Mouse (Mus musculus): ENCODE data around the gene Zfp989. TPM values are rescaled to one million over a fixed set of nuclear protein-coding genes. Genes with fewer than 3 reads are reported as not detected.
"Not testable (repeated sequence)": the region's sequence is repeated elsewhere in the genome, so short reads cannot be mapped to it uniquely, and the experiment has no call there.

Zfp989 gene
- 0.45 TPM in 1 of 2 replicates, not detected in the other for polyA plus RNA-seq (2015; fragmentation: Nextera tagmentation; extraction: Ambion mirVana)

GRCm38 (mm10) chr4:146971757-146972156, at the start of gene Zfp989:
Zfp989 (plus strand) TSS chr4:146971976.
- H3K36me3 ChIP-seq; H3K9me3 ChIP-seq; H3K4me1 ChIP-seq (replicated peaks); H3K9ac ChIP-seq; ATAC-seq (ENCODE audit: low read depth); H3K27me3 ChIP-seq; H3K4me2 ChIP-seq; H3K4me3 ChIP-seq; H3K27ac ChIP-seq (replicated peaks): not testable (repeated sequence)
- WGBS = 76% methylated on average over 5 of the region's 5 CpGs

GRCm38 (mm10) chr4:146932311-146933082, 39.3 kb upstream of the Zfp989 start:
- Histone ChIP-seq H3K4me1 (replicated peaks) (no peaks in the 10 kb centered on the region), H3K4me2 (peak overlapping the region; percentile 45), H3K36me3 (no peaks in the 10 kb centered on the region), H3K4me3 (peak overlapping the region; percentile 33), H3K9ac (no peak overlapping the region), H3K9me3 (peaks cover 21% of the 10 kb centered on the region), H3K27me3 (peaks cover 8% of the 10 kb centered on the region; the same call in 1 of the 2 replicates), H3K27ac (replicated peaks) (no peak overlapping the region)
- peak; percentile 81 for ATAC-seq (ENCODE audit: low read depth)
- 8% methylated on average over 77 of the region's 77 CpGs for WGBS

GRCm38 (mm10) chr4:146941691-146942090, 30.1 kb upstream of the Zfp989 start:
- H3K27me3 ChIP-seq; H3K9ac ChIP-seq; H3K4me1 ChIP-seq (replicated peaks); H3K36me3 ChIP-seq; H3K4me3 ChIP-seq; H3K4me2 ChIP-seq; ATAC-seq (ENCODE audit: low read depth); H3K27ac ChIP-seq (replicated peaks): not testable (repeated sequence)
- WGBS = 62% methylated on average over 32 of the region's 32 CpGs
- H3K9me3 ChIP-seq = peaks cover 18% of the 10 kb centered on the region

GRCm38 (mm10) chr4:146976581-146976980, 4.8 kb downstream of the Zfp989 start:
- WGBS = 12% methylated on average over 2 of the region's 2 CpGs
- not testable (repeated sequence) for H3K4me3 ChIP-seq

GRCm38 (mm10) chr4:147018400-147018799, 46.6 kb downstream of the Zfp989 start:
- not testable (repeated sequence) for H3K36me3 ChIP-seq; H3K9ac ChIP-seq; H3K27ac ChIP-seq (replicated peaks); H3K4me1 ChIP-seq (replicated peaks); H3K4me3 ChIP-seq; H3K9me3 ChIP-seq; H3K27me3 ChIP-seq; ATAC-seq (ENCODE audit: low read depth); H3K4me2 ChIP-seq
- WGBS = no CpG with 5 or more reads among the region's 1 CpGs

More at GRCm38 (mm10) chr4:146976581-146976980, 4.8 kb downstream of the Zfp989 start:
- H3K4me2 ChIP-seq; H3K27ac ChIP-seq (replicated peaks); H3K9me3 ChIP-seq; H3K36me3 ChIP-seq; H3K27me3 ChIP-seq; H3K4me1 ChIP-seq (replicated peaks); H3K9ac ChIP-seq; ATAC-seq (ENCODE audit: low read depth): not testable (repeated sequence)

GRCm38 (mm10) chr4:147021550-147021949, 49.8 kb downstream of the Zfp989 start, which contains the start of gene Rex2:
Rex2 (plus strand) TSS chr4:147021850.
- H3K9ac ChIP-seq; H3K4me1 ChIP-seq (replicated peaks); ATAC-seq (ENCODE audit: low read depth); H3K9me3 ChIP-seq; H3K27me3 ChIP-seq; H3K27ac ChIP-seq (replicated peaks); H3K36me3 ChIP-seq; H3K4me3 ChIP-seq; H3K4me2 ChIP-seq: not testable (repeated sequence)
- WGBS = no CpG with 5 or more reads among the region's 6 CpGs

- not testable (repeated sequence) for H3K4me3 ChIP-seq; H3K9me3 ChIP-seq; H3K27me3 ChIP-seq; H3K4me1 ChIP-seq (replicated peaks); H3K27ac ChIP-seq (replicated peaks); H3K36me3 ChIP-seq; H3K9ac ChIP-seq; ATAC-seq (ENCODE audit: low read depth); H3K4me2 ChIP-seq
- WGBS = 69% methylated on average over 1 of the region's 1 CpGs
Measured at GRCm38 (mm10) chr4:147026374-147026773, 54.6 kb downstream of the Zfp989 start.

GRCm38 (mm10) chr4:147031308-147032036, 59.7 kb downstream of the Zfp989 start:
- H3K9me3 ChIP-seq; H3K36me3 ChIP-seq; H3K4me1 ChIP-seq (replicated peaks); H3K27me3 ChIP-seq; H3K4me3 ChIP-seq; H3K27ac ChIP-seq (replicated peaks); H3K4me2 ChIP-seq; ATAC-seq (ENCODE audit: low read depth); H3K9ac ChIP-seq: not testable (repeated sequence)
- WGBS = 94% methylated on average over 1 of the region's 2 CpGs

Other genes with a start within 250 kb of the Zfp989 start
- not detected in 2 replicates for gene Gm21411, start 62.4 kb upstream of the Zfp989 start, polyA plus RNA-seq (2015; fragmentation: Nextera tagmentation; extraction: Ambion mirVana)
- gene Rex2, start 49.9 kb downstream of the Zfp989 start, polyA plus RNA-seq (2015; fragmentation: Nextera tagmentation; extraction: Ambion mirVana) = not detected in 2 replicates
- 6.0 and 6.4 TPM in 2 replicates for gene Zfp991, start 160.1 kb downstream of the Zfp989 start, polyA plus RNA-seq (2015; fragmentation: Nextera tagmentation; extraction: Ambion mirVana)